Mouse (Mus musculus) yolk sac, embryonic 10.5 days (tissue): ENCODE measurements around the gene Ndufa6.
A peak's percentile ranks its signal among the peaks of the same experiment; 100 is the strongest.

Experiments
- DNase-seq: peaks from one replicate; pipeline ENCODE4 v3.0.0-alpha.2; 2017; ENCODE audit warnings: low spot score

Gene Ndufa6

GRCm38 (mm10) chr15:82341036-82341501, 13.1 kb downstream of the Ndufa6 start:
- DNase-seq, result peak; percentile 66

GRCm38 (mm10) chr15:82340414-82341035, 13.6 kb downstream of the Ndufa6 start:
- peak; percentile 42 for DNase-seq

DNA sequence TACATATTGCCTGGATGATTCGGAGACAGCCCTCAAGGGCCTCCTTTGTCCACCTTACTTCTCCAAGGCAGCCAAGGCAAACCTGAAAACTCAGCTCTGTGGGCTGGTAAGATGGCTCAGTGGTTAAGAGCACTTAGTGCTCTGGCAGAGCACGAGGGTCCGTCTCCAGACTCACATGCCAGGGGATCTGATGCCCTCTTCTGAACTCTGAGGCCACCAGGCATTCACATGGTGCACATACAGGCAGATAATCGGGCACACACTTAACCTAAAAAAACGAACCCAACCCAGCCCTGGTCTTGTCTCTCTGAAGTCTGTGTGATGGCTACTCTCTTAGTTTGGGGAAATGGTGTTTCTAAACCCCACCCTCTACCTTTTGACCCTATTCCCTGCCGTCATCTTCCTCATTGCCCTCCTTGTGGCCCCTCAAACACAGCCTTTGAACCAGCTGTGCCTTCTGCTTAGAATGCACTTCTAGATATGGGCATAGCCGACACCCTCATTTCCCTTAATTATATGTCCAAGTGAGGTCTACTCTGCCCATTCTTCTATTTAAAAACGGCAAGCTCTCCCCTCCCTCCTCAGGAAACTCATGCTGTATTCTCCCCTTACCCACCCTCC, 14.4 kb downstream of the Ndufa6 start:
- DNase-seq, result no peak

- no peak for DNase-seq
Measured at GRCm38 (mm10) chr15:82339150-82339549, 15.0 kb downstream of the Ndufa6 start.

DNA sequence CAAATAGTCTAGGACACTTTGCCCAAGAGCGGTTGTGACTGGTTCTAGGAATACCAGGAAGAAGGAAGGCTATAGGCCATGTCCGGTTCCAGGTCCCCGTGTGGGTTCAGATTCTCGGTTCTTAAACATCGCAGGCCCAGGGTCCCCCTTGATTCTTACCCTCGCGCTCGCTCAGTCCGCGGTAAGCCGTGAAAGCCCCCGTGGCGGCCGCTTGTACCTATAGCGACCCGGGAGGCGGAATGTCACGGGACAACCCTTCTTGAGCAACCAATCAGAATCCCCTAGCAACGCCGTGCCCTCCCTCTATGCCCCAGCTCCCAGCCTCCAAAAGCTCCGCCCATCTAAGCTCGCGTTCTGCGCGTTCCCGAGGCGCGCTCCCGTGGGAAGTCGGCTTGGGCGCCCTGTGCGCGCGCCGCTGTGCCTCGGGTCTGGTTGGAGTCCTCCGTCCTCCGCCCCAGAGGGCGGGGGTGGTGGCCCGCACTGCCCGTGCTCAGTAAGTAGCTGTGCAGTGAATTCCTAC, 15.5 kb downstream of the Ndufa6 start, which contains the start of the genes Naga, Pheta2 and Smdt1:
TSS of gene Naga (minus strand) at position 333 of the 520 bp plus-strand sequence.
TSS of gene Pheta2 (plus strand) at position 350 of the 520 bp plus-strand sequence.
TSS of gene Smdt1 (plus strand) at position 367 of the 520 bp plus-strand sequence.
- peak; percentile 97 for DNase-seq

- DNase-seq, result no peak
Measured at GRCm38 (mm10) chr15:82337875-82338274, 16.2 kb downstream of the Ndufa6 start.

DNA sequence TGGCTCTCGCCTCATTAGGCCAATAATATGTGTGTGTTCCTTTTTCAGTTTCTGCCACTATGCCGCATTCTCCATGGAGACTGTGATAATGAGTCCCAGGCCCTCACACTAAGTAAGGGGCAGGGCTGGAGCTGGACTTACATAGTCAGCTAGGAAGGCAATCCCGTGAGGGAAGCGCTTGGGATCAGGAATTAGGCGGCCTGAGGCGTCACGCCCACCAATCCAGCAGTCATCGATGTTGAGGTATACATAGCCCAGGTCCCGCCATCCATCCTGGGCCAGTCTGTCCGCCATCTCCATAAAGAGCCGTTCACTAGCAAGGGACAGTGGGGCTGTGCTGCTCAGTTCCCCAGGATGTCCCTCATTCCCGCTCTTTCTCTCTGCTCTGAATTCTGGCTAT, 17.5 kb downstream of the Ndufa6 start:
- DNase-seq, result no peak

- DNase-seq, result no peak
Measured at GRCm38 (mm10) chr15:82335194-82335593, 18.9 kb downstream of the Ndufa6 start.

- no peak for DNase-seq
Measured at GRCm38 (mm10) chr15:82325382-82325781, 28.7 kb downstream of the Ndufa6 start.

DNA sequence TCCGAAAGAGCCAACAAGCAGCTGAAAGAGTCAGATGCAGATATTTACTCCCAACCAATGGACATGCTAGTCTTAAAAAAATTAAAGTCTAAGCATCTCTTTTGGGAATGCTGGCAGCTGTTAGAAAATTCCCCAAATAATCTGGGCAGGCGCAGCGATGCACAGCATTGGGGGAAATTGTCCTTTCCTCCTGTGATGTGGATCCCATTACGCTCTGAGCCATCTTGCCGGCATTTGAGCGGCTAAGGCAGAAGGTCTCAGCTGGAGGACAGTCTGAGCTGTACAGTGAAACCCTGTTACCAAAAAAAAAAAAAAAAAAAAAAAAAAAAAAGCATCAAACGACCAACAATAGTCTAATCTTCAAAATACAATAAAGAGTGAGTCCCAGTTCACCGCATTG, 31.9 kb downstream of the Ndufa6 start:
- no peak for DNase-seq

- DNase-seq, result no peak
Measured at GRCm38 (mm10) chr15:82319613-82320012, 34.5 kb downstream of the Ndufa6 start.

GRCm38 (mm10) chr15:82317839-82318238, 36.3 kb downstream of the Ndufa6 start:
- no peak for DNase-seq

DNA sequence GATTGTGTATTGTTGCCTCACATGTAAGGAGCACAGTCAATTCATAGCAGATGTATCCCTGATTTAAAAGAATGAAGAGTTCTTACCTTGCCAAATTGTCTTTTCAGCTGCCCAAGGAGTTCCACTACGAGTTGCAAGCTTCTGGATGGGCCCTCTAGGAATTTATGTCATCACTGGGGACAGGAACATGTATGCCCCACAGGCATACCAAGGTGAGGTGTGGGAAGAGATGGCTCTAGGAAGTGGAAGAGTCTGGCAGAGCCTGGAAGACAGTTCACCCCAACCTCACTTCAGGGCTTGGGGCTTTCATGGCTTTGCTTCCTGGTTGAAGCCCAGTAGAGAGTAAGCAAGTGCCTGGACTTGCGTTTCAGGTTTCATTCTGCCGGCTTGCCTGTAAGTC, 45.7 kb downstream of the Ndufa6 start:
- DNase-seq, result no peak

DNA sequence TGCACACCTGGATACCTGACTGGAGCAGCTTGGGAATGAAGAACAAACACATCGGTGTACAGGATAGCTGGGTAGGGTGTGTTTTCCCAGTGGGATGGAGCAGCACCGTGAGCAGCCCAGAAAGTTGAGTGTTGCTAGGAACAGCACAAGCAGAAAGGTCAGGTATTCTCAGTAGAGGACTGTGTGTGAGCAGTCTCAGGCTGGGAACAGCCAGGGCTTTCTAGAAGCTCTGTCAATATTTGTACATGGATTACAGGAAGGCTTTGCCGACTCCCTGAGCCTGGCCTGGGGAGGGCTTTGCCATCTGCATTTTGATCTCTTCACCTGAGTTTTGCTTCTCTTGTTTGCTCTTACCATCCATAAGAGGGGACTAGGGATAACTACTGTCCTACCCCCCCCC, 47.0 kb downstream of the Ndufa6 start:
- DNase-seq, result peak; percentile 71
